Mouse (Mus musculus): Measurements from ENCODE around the gene Ndufaf1. TPM values are rescaled to one million over a fixed set of nuclear protein-coding genes. Genes with fewer than 3 reads are reported as not detected.

Gene Ndufaf1
- total RNA-seq, 2 experiments from 2014 or later = 39.1 to 42.6 TPM

GRCm38 (mm10) chr2:119618199-119618982 is 44.2 kb downstream of the Ndufaf1 start, which contains the start of the genes Nusap1 and Oip5:
Gene Nusap1, plus strand, starts transcription at chr2:119618298.
Gene Oip5, minus strand, starts transcription at chr2:119618469.
- DNase-seq (ENCODE audit: low spot score in 2 of 2) = peak; percentile 78 to 87

- DNase-seq (ENCODE audit: low spot score in 2 of 2) = no peak
These were observed 44.8 kb downstream of the Ndufaf1 start for GRCm38 (mm10) chr2:119617841-119618198.

GRCm38 (mm10) chr2:119607023-119607422 is 55.6 kb downstream of the Ndufaf1 start:
- no peak for DNase-seq (ENCODE audit: low spot score in 2 of 2)

Other genes starting within 250 kb of the Ndufaf1 start
- 10 to 100 TPM; 25.0 to 26.7 TPM for gene Ino80, start 185.1 kb downstream of the Ndufaf1 start, total RNA-seq (2021)
- gene Exd1, start 115.2 kb downstream of the Ndufaf1 start, total RNA-seq (2021) = under 1 TPM; 0.54 to 0.62 TPM
- gene Chp1, start 115.1 kb downstream of the Ndufaf1 start, total RNA-seq (2021) = 100 to 1,000 TPM; 125 to 144 TPM
- 10 to 100 TPM; 20.1 to 21.8 TPM for gene Nusap1, start 44.5 kb downstream of the Ndufaf1 start, total RNA-seq (2021)
- gene Oip5, start 44.4 kb downstream of the Ndufaf1 start, total RNA-seq (2021) = 10 to 100 TPM; 10.5 to 10.7 TPM
- 10 to 100 TPM; 39.8 to 41.6 TPM for gene Rtf1, start 12.2 kb upstream of the Ndufaf1 start, total RNA-seq (2021)
- 1 to 10 TPM; 3.9 to 4.3 TPM for gene Itpka, start 79.5 kb upstream of the Ndufaf1 start, total RNA-seq (2021)
- gene Ltk, start 97.6 kb upstream of the Ndufaf1 start, total RNA-seq (2021) = 1 to 10 TPM; 1.2 to 1.3 TPM
- gene Rpap1, start 124.7 kb upstream of the Ndufaf1 start, total RNA-seq (2021) = 10 to 100 TPM; 30.0 to 30.8 TPM
- gene Tyro3, start 134.9 kb upstream of the Ndufaf1 start, total RNA-seq (2021) = 10 to 100 TPM; 13.3 to 15.6 TPM
- gene Mga, start 234.4 kb upstream of the Ndufaf1 start, total RNA-seq (2021) = 10 to 100 TPM; 56.9 to 58.7 TPM